ENCODE assay signal across 13 mouse cellular contexts in genomic region chr11:4283627-4284026, GRCm38 (mm10). TPM values are rescaled to one million over a fixed set of nuclear protein-coding genes. Genes with fewer than 3 reads are reported as not detected.
DNase-seq lines count a peak whose midpoint lies in the region; ATAC-seq and TF ChIP-seq lines count a peak whose summit lies in the region.
"Had no signal": no experiment of that assay in that cellular context is flagged by ENCODE, and none has a peak within 500 bp of the region (broad histone marks: within the 10 kb centered on the region; RNA-seq: fewer than 3 reads in every experiment).

No protein-coding gene starts in this region.

- TF ChIP-seq EP300 in MEL (IDR thresholded peaks at IDR 0.05; ENCODE audit: low read depth in 1 of 2, low read length in 2 of 2) = no peak

- no peak overlapping the region for H3K4me3 ChIP-seq in kidney, embryonic 16.5 days (ENCODE audit: low read length)
- 0 out of 4 replicates have a peak overlapping the region, but pooled peaks of 1 of the 2 experiments have one; percentile 35 for H3K4me3 ChIP-seq in MEL (ENCODE audit: control insufficient read depth in 1 of 2, insufficient read depth in 1 of 2, low read depth in 2 of 2, low read length in 2 of 2)
- no peak overlapping the region for H3K4me3 ChIP-seq in embryonic facial prominence, embryonic 14.5 days (ENCODE audit: low read depth, low read length)
- H3K4me3 ChIP-seq in midbrain, postnatal 0 days (ENCODE audit: low read depth, low read length) = no peak overlapping the region

- peak overlapping the region; percentile 23; the same call in 1 of the 2 replicates for H3K27ac ChIP-seq in kidney, embryonic 16.5 days (ENCODE audit: low read length)
- H3K27ac ChIP-seq in MEL (ENCODE audit: control insufficient read depth, low read depth, low read length) = no peak overlapping the region
- no peak overlapping the region for H3K27ac ChIP-seq in embryonic facial prominence, embryonic 14.5 days (replicated peaks; ENCODE audit: low read depth, low read length)
- H3K27ac ChIP-seq in midbrain, postnatal 0 days (ENCODE audit: low read depth, low read length) = no peak overlapping the region

- no peaks in the 10 kb centered on the region for H3K27me3 ChIP-seq in kidney, embryonic 16.5 days (ENCODE audit: insufficient read depth, low read length)
- H3K27me3 ChIP-seq in MEL (ENCODE audit: control insufficient read depth in 1 of 2, insufficient read depth in 2 of 2, low read length in 2 of 2) = no peaks in the 10 kb centered on the region; a peak in 1 of 4 replicates
- no peaks in the 10 kb centered on the region for H3K27me3 ChIP-seq in embryonic facial prominence, embryonic 14.5 days (replicated peaks; ENCODE audit: control insufficient read depth, insufficient read depth, low read length)
- H3K27me3 ChIP-seq in midbrain, postnatal 0 days (ENCODE audit: insufficient read depth, low read length) = no peaks in the 10 kb centered on the region

- no peaks in the 10 kb centered on the region for H3K79me2 ChIP-seq in MEL (ENCODE audit: control insufficient read depth, insufficient read depth, low read length, poor library complexity)

- no peak for TF ChIP-seq CTCF in MEL (IDR thresholded peaks at IDR 0.05 in 2 of 3, conservative IDR thresholded peaks at IDR 0.05 in 1 of 3; ENCODE audit: control insufficient read depth in 1 of 3, insufficient read depth in 1 of 3, low read depth in 2 of 3, low read length in 3 of 3, poor library complexity in 1 of 3, severe bottlenecking in 1 of 3)
- TF ChIP-seq CTCF in midbrain, postnatal 0 days (IDR thresholded peaks at IDR 0.05) = no peak

- DNase-seq in kidney, adult 8-10 months = no peak
- DNase-seq in MEL (ENCODE audit: low read depth, low spot score) (peak; percentile 57), adipocyte (ENCODE audit: low spot score) (no peak)
- no peak for DNase-seq in embryonic facial prominence, embryonic 14.5 days (ENCODE audit: low spot score)
- peak; percentile 65 for DNase-seq in lung, postnatal 10 days
- DNase-seq in midbrain, postnatal 0 days (ENCODE audit: low spot score) = no peak
- no peak for DNase-seq in ovary, postnatal 36 days (ENCODE audit: low spot score)
- DNase-seq: cerebellum, adult 11-12 months; forebrain, postnatal 0 days; kidney, postnatal 14 days; right cerebral cortex, postnatal 4 days had no signal

- peak; percentile 93 for ATAC-seq in kidney, embryonic 16.5 days (ENCODE audit: low FRiP score, low TSS enrichment)
- ATAC-seq in embryonic facial prominence, embryonic 14.5 days (ENCODE audit: low read depth) = peak; percentile 53; the same call in 1 of the 2 replicates
- ATAC-seq in midbrain, postnatal 0 days (ENCODE audit: low FRiP score) = no peak
- ATAC-seq: forebrain, postnatal 0 days had no signal

- no peak overlapping the region for H3K9ac ChIP-seq in kidney, embryonic 16.5 days (replicated peaks; ENCODE audit: low read length)
- no peak overlapping the region for H3K9ac ChIP-seq in MEL (ENCODE audit: control insufficient read depth, low read depth, low read length, poor library complexity, severe bottlenecking)
- no peak overlapping the region for H3K9ac ChIP-seq in embryonic facial prominence, embryonic 14.5 days (ENCODE audit: low read depth, low read length)
- no peak overlapping the region for H3K9ac ChIP-seq in midbrain, postnatal 0 days (replicated peaks; ENCODE audit: low read length, poor library complexity, severe bottlenecking)
- H3K9ac ChIP-seq: forebrain, postnatal 0 days had no signal

- H3K36me3 ChIP-seq in kidney, embryonic 16.5 days (ENCODE audit: insufficient read depth, low read length) = no peaks in the 10 kb centered on the region
- no peaks in the 10 kb centered on the region for H3K36me3 ChIP-seq in MEL (ENCODE audit: control insufficient read depth in 1 of 2, insufficient read depth in 2 of 2, low read length in 2 of 2)
- no peaks in the 10 kb centered on the region for H3K36me3 ChIP-seq in embryonic facial prominence, embryonic 14.5 days (ENCODE audit: control insufficient read depth, insufficient read depth, low read length)
- no peaks in the 10 kb centered on the region for H3K36me3 ChIP-seq in midbrain, postnatal 0 days (ENCODE audit: insufficient read depth, low read length)

- TF ChIP-seq RAD21 in MEL (IDR thresholded peaks at IDR 0.05; ENCODE audit: low read depth, low read length) = no peak

- H3K9me3 ChIP-seq in kidney, embryonic 16.5 days (ENCODE audit: low read length) = no peaks in the 10 kb centered on the region
- no peaks in the 10 kb centered on the region for H3K9me3 ChIP-seq in MEL (replicated peaks; ENCODE audit: insufficient read depth, low read length)
- H3K9me3 ChIP-seq in embryonic facial prominence, embryonic 14.5 days (ENCODE audit: control insufficient read depth, low read length) = no peaks in the 10 kb centered on the region
- no peaks in the 10 kb centered on the region for H3K9me3 ChIP-seq in midbrain, postnatal 0 days (ENCODE audit: low read length)

- H3K4me1 ChIP-seq in kidney, embryonic 16.5 days (ENCODE audit: insufficient read depth, low read length) = no peaks in the 10 kb centered on the region
- peaks cover 0 to 3% of the 10 kb centered on the region in 2 experiments; a peak in 1 of 4 replicates for H3K4me1 ChIP-seq in MEL (ENCODE audit: control insufficient read depth in 1 of 2, insufficient read depth in 2 of 2, low read length in 2 of 2)
- peaks cover 6% of the 10 kb centered on the region; the same call in 1 of the 2 replicates for H3K4me1 ChIP-seq in embryonic facial prominence, embryonic 14.5 days (ENCODE audit: control insufficient read depth, insufficient read depth, low read length)
- H3K4me1 ChIP-seq in midbrain, postnatal 0 days (ENCODE audit: insufficient read depth, low read length) = no peaks in the 10 kb centered on the region

- H3K4me2 ChIP-seq in kidney, embryonic 16.5 days (replicated peaks; ENCODE audit: low read depth, low read length) = no peak overlapping the region
- no peak overlapping the region for H3K4me2 ChIP-seq in embryonic facial prominence, embryonic 14.5 days (ENCODE audit: low read depth, low read length)
- H3K4me2 ChIP-seq in midbrain, postnatal 0 days (ENCODE audit: low read depth, low read length, poor library complexity, severe bottlenecking) = no peak overlapping the region
- H3K4me2 ChIP-seq: midbrain, embryonic 11.5 days had no signal

- WGBS in kidney, embryonic 16.5 days = 15% methylated on average over 4 of the region's 4 CpGs
- WGBS in embryonic facial prominence, embryonic 14.5 days = 10% methylated on average over 4 of the region's 4 CpGs
- WGBS in midbrain, postnatal 0 days = 48% methylated on average over 4 of the region's 4 CpGs

- no peak for TF ChIP-seq POLR2A in MEL (IDR thresholded peaks at IDR 0.05; ENCODE audit: control insufficient read depth in 1 of 2, insufficient read depth in 1 of 2, low read depth in 1 of 2, low read length in 2 of 2, poor library complexity in 1 of 2)

TF ChIP-seq in MEL, 35 proteins besides CTCF, POLR2A, EP300 and RAD21:
- TF ChIP-seq ELF1 (IDR thresholded peaks at IDR 0.05; ENCODE audit: low read depth, low read length) (0 out of 2 replicates have a peak, but pooled peaks have one; percentile 11), SIN3A (IDR thresholded peaks at IDR 0.05; ENCODE audit: low read length) (no peak), SMC3 (IDR thresholded peaks at IDR 0.05; ENCODE audit: low read depth, low read length) (no peak), CHD1 (IDR thresholded peaks at IDR 0.05; ENCODE audit: low read depth, low read length) (no peak), MYC (IDR thresholded peaks at IDR 0.05; ENCODE audit: low read depth, low read length) (no peak), JUND (IDR thresholded peaks at IDR 0.05; ENCODE audit: low read depth, low read length) (0 out of 2 replicates have a peak, but pooled peaks have one; percentile 6), KAT2A (conservative IDR thresholded peaks at IDR 0.05; ENCODE audit: low read depth, low read length) (no peak), POLR2AphosphoS5 (IDR thresholded peaks at IDR 0.05; ENCODE audit: borderline replicate concordance, low read depth, low read length) (no peak), BHLHE40 (IDR thresholded peaks at IDR 0.05; ENCODE audit: borderline replicate concordance, low read depth, low read length) (no peak), ZNF384 (IDR thresholded peaks at IDR 0.05; ENCODE audit: low read depth, low read length) (no peak)

RNA-seq across cellular contexts. Expression of gene Lif, which starts 26.3 kb away (rescaled TPM):
- polyA plus RNA-seq in kidney, embryonic 16.5 days (2015; fragmentation: Nextera tagmentation; extraction: Ambion mirVana) = 0.05 and 0.09 TPM in 2 replicates
- total RNA-seq in MEL (2012; rRNA removed) = 0.10 and 0.27 TPM in 2 replicates
- under 1 TPM in 1 of 2 experiments, not detected in 1; 0.31 TPM for polyA plus RNA-seq in MEL (2012; ENCODE audit: insufficient read depth in 1 of 2, insufficient read length in 2 of 2, low read depth in 1 of 2, low replicate concordance in 2 of 2, missing spikeins in 1 of 2)
- 0.57 and 0.67 TPM in 2 replicates for polyA plus RNA-seq in embryonic facial prominence, embryonic 14.5 days (2014; fragmentation: Nextera tagmentation; extraction: Ambion mirVana)
- total RNA-seq in midbrain, postnatal 0 days (2014; rRNA removed) = 0.05 TPM in 2 replicates
- polyA plus RNA-seq in midbrain, postnatal 0 days (2015; fragmentation: Nextera tagmentation; extraction: Ambion mirVana) = 0.05 TPM in 1 of 2 replicates, not detected in the other
- polyA plus RNA-seq: midbrain, embryonic 11.5 days had no signal

RNA-seq across cellular contexts. Expression of gene Osm, which starts 47.4 kb away (rescaled TPM):
- not detected in 2 replicates for polyA plus RNA-seq in kidney, embryonic 16.5 days (2015; fragmentation: Nextera tagmentation; extraction: Ambion mirVana)
- 11.2 and 15.4 TPM in 2 replicates for total RNA-seq in MEL (2012; rRNA removed)
- 10 to 100 TPM in 1 of 2 experiments, not detected in 1; 10.6 TPM for polyA plus RNA-seq in MEL (2012; ENCODE audit: insufficient read depth in 1 of 2, insufficient read length in 2 of 2, low read depth in 1 of 2, low replicate concordance in 2 of 2, missing spikeins in 1 of 2)
- 0.12 and 0.17 TPM in 2 replicates for polyA plus RNA-seq in embryonic facial prominence, embryonic 14.5 days (2014; fragmentation: Nextera tagmentation; extraction: Ambion mirVana)
- total RNA-seq in midbrain, postnatal 0 days (2014; rRNA removed) = 0.16 TPM in 1 of 2 replicates, not detected in the other
- polyA plus RNA-seq in midbrain, postnatal 0 days (2015; fragmentation: Nextera tagmentation; extraction: Ambion mirVana) = 0.10 and 0.14 TPM in 2 replicates
- polyA plus RNA-seq: midbrain, embryonic 11.5 days had no signal

Comparison
In these comparisons a context has a peak if more than half of its experiments do, and no peak if none do; other contexts are left out.
1. DNase-seq: peak in MEL (single experiment) and lung, postnatal 10 days (single experiment); none in kidney, adult 8-10 months (0 of 2), embryonic facial prominence, embryonic 14.5 days (single experiment), midbrain, postnatal 0 days (single experiment), adipocyte (single experiment) and ovary, postnatal 36 days (single experiment).